ENCODE assay signal across 22 mouse cellular contexts in the genomic region with DNA sequence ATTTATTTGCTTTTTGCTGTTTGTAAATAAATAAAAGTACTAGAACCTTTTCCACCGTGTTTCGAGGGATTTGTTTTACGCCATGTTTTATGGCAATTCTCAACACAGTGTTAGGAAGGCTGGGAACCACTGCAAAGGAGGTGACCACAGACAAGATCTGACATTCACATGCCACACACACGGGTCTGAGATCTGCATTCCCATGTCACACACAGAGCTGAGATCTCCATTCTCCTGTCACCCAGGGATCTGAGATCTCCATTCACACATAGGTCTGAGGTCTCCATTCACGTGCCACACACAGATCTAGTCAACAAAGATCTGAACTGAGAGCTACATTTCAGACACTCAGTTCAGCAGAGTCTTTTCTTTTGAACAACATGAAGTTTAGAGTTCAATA.
DNase-seq lines count a peak whose midpoint lies in the region; ATAC-seq and TF ChIP-seq lines count a peak whose summit lies in the region.
"Had no signal": no experiment of that assay in that cellular context is flagged by ENCODE, and none has a peak within 500 bp of the region (broad histone marks: within the 10 kb centered on the region; RNA-seq: fewer than 3 reads in every experiment).

No protein-coding gene starts in this region.

- 0 out of 4 replicates have a peak, but pooled peaks of 1 of the 2 experiments have one; percentile 19 for TF ChIP-seq EP300 in MEL (IDR thresholded peaks at IDR 0.05; ENCODE audit: low read depth in 1 of 2, low read length in 2 of 2)
- no peak for TF ChIP-seq EP300 in liver, postnatal 0 days (IDR thresholded peaks at IDR 0.05; ENCODE audit: low read depth)

- intact Hi-C loops in heart, postnatal 14 days (cut with DNase I), result no loop called here

- H3K9me3 ChIP-seq in MEL (replicated peaks; ENCODE audit: insufficient read depth, low read length), result no peaks in the 10 kb centered on the region
- H3K9me3 ChIP-seq in liver, embryonic 11.5 days (ENCODE audit: control insufficient read depth, low read length), result no peaks in the 10 kb centered on the region
- H3K9me3 ChIP-seq in liver, postnatal 0 days (ENCODE audit: low read length), result no peaks in the 10 kb centered on the region
- H3K9me3 ChIP-seq in hindbrain, embryonic 10.5 days, result no peaks in the 10 kb centered on the region
- H3K9me3 ChIP-seq: embryonic facial prominence, embryonic 15.5 days; midbrain, embryonic 10.5 days; neural tube, embryonic 13.5 days; stomach, embryonic 15.5 days had no signal

- no peaks in the 10 kb centered on the region for H3K27me3 ChIP-seq in MEL (ENCODE audit: control insufficient read depth in 1 of 2, insufficient read depth in 2 of 2, low read length in 2 of 2)
- no peaks in the 10 kb centered on the region for H3K27me3 ChIP-seq in liver, embryonic 11.5 days (replicated peaks; ENCODE audit: control insufficient read depth, insufficient read depth, low read length)
- no peaks in the 10 kb centered on the region for H3K27me3 ChIP-seq in liver, postnatal 0 days (ENCODE audit: insufficient read depth, low read length)
- H3K27me3 ChIP-seq in hindbrain, embryonic 10.5 days (ENCODE audit: insufficient read depth, poor library complexity, severe bottlenecking), result no peaks in the 10 kb centered on the region
- H3K27me3 ChIP-seq: embryonic facial prominence, embryonic 15.5 days; neural tube, embryonic 13.5 days; stomach, embryonic 15.5 days had no signal

- TF ChIP-seq CTCF in MEL (IDR thresholded peaks at IDR 0.05 in 2 of 3, conservative IDR thresholded peaks at IDR 0.05 in 1 of 3; ENCODE audit: control insufficient read depth in 1 of 3, insufficient read depth in 1 of 3, low read depth in 2 of 3, low read length in 3 of 3, poor library complexity in 1 of 3, severe bottlenecking in 1 of 3), result no peak
- TF ChIP-seq CTCF in liver, postnatal 0 days (IDR thresholded peaks at IDR 0.05; ENCODE audit: low read depth), result no peak

- WGBS in liver, embryonic 11.5 days, result 67% methylated on average over 5 of the region's 5 CpGs
- 63% methylated on average over 5 of the region's 5 CpGs for WGBS in liver, postnatal 0 days (ENCODE audit: insufficient replicate concordance)
- WGBS in hindbrain, embryonic 10.5 days, result 78% methylated on average over 5 of the region's 5 CpGs

- H3K9ac ChIP-seq in MEL (ENCODE audit: control insufficient read depth, low read depth, low read length, poor library complexity, severe bottlenecking), result no peak overlapping the region; the same call in 1 of the 2 replicates
- H3K9ac ChIP-seq in liver, embryonic 11.5 days (ENCODE audit: low read depth, low read length), result peak overlapping the region; percentile 59
- H3K9ac ChIP-seq in liver, postnatal 0 days (replicated peaks), result peak overlapping the region; percentile 39
- H3K9ac ChIP-seq: embryonic facial prominence, embryonic 15.5 days; neural tube, embryonic 13.5 days; stomach, embryonic 15.5 days had no signal

- peak overlapping the region; percentile 22; the same call in 1 of the 2 replicates for H3K27ac ChIP-seq in MEL (ENCODE audit: control insufficient read depth, low read depth, low read length)
- H3K27ac ChIP-seq in liver, embryonic 11.5 days (ENCODE audit: low read depth, low read length), result peak overlapping the region; percentile 78
- H3K27ac ChIP-seq in liver, postnatal 0 days (ENCODE audit: low read depth), result peak overlapping the region; percentile 86
- H3K27ac ChIP-seq in hindbrain, embryonic 10.5 days, result no peak overlapping the region
- H3K27ac ChIP-seq: embryonic facial prominence, embryonic 15.5 days; gastrocnemius, adult 2 months; hindbrain, postnatal 0 days; midbrain, embryonic 10.5 days; neural tube, embryonic 13.5 days; stomach, embryonic 15.5 days had no signal

- no peak for TF ChIP-seq RAD21 in MEL (IDR thresholded peaks at IDR 0.05; ENCODE audit: low read depth, low read length)

- H3K4me3 ChIP-seq in MEL (ENCODE audit: control insufficient read depth in 1 of 2, insufficient read depth in 1 of 2, low read depth in 2 of 2, low read length in 2 of 2), result no peak overlapping the region
- H3K4me3 ChIP-seq in liver, embryonic 11.5 days (ENCODE audit: low read depth, low read length), result peak overlapping the region; percentile 39
- peak overlapping the region; percentile 52 for H3K4me3 ChIP-seq in liver, postnatal 0 days (ENCODE audit: low read depth, low read length)
- H3K4me3 ChIP-seq in hindbrain, embryonic 10.5 days, result no peak overlapping the region
- H3K4me3 ChIP-seq: embryonic facial prominence, embryonic 15.5 days; gastrocnemius, adult 2 months; layer of hippocampus, adult 2 months; midbrain, embryonic 10.5 days; myocyte; neural tube, embryonic 13.5 days; stomach, embryonic 15.5 days had no signal

- no peak for TF ChIP-seq POLR2A in MEL (IDR thresholded peaks at IDR 0.05; ENCODE audit: control insufficient read depth in 1 of 2, insufficient read depth in 1 of 2, low read depth in 1 of 2, low read length in 2 of 2, poor library complexity in 1 of 2)

- peak overlapping the region; percentile 50 for H3K4me2 ChIP-seq in liver, embryonic 11.5 days
- peak overlapping the region; percentile 42 for H3K4me2 ChIP-seq in liver, postnatal 0 days (ENCODE audit: low read depth, low read length)
- H3K4me2 ChIP-seq: embryonic facial prominence, embryonic 15.5 days; heart, embryonic 11.5 days; neural tube, embryonic 13.5 days; stomach, embryonic 15.5 days had no signal

- DNase-seq in MEL (ENCODE audit: low read depth, low spot score), result no peak
- peak; percentile 34 for DNase-seq in c-Kit-negative CD71-positive TER-119-positive erythroid progenitor cells, embryonic 14.5 days (ENCODE audit: low read depth, low spot score)
- DNase-seq in liver, embryonic 11.5 days (ENCODE audit: low spot score), result no peak
- no peak for DNase-seq in liver, postnatal 0 days
- no peak for DNase-seq in cerebellum, postnatal 14 days
- DNase-seq in hindbrain, embryonic 10.5 days (ENCODE audit: low spot score), result no peak
- no peak for DNase-seq in heart, postnatal 14 days
- DNase-seq: adrenal gland, postnatal 14 days; cerebellum, adult 18-20 months; gastrocnemius, adult 2 months; kidney, postnatal 25 days; lung, adult 18-20 months; thymus, postnatal 4 days had no signal

- H3K79me2 ChIP-seq in MEL (ENCODE audit: control insufficient read depth, insufficient read depth, low read length, poor library complexity), result no peaks in the 10 kb centered on the region

- no peak; the same call in 1 of the 2 replicates for ATAC-seq in liver, embryonic 11.5 days (replicated peaks; ENCODE audit: low FRiP score)
- ATAC-seq in liver, postnatal 0 days, result peak; percentile 40
- ATAC-seq: hindbrain, postnatal 0 days; midbrain, embryonic 16.5 days had no signal

- peaks cover 11 to 28% of the 10 kb centered on the region in 2 experiments for H3K4me1 ChIP-seq in MEL (ENCODE audit: control insufficient read depth in 1 of 2, insufficient read depth in 2 of 2, low read length in 2 of 2)
- peaks cover 15% of the 10 kb centered on the region for H3K4me1 ChIP-seq in liver, embryonic 11.5 days (replicated peaks; ENCODE audit: control insufficient read depth, insufficient read depth, low read length)
- peaks cover 17% of the 10 kb centered on the region for H3K4me1 ChIP-seq in liver, postnatal 0 days (ENCODE audit: insufficient read depth)
- H3K4me1 ChIP-seq in hindbrain, embryonic 10.5 days (replicated peaks), result peaks cover 18% of the 10 kb centered on the region

- H3K36me3 ChIP-seq in MEL (ENCODE audit: control insufficient read depth in 1 of 2, insufficient read depth in 2 of 2, low read length in 2 of 2), result peaks cover 0 to 19% of the 10 kb centered on the region in 2 experiments; a peak in 2 of 4 replicates
- no peaks in the 10 kb centered on the region for H3K36me3 ChIP-seq in liver, embryonic 11.5 days (ENCODE audit: control insufficient read depth, insufficient read depth, low read length)
- H3K36me3 ChIP-seq in liver, postnatal 0 days (replicated peaks; ENCODE audit: insufficient read depth, low read length), result peaks cover 23% of the 10 kb centered on the region
- H3K36me3 ChIP-seq in hindbrain, embryonic 10.5 days, result no peaks in the 10 kb centered on the region
- H3K36me3 ChIP-seq: embryonic facial prominence, embryonic 15.5 days; midbrain, embryonic 10.5 days; neural tube, embryonic 13.5 days had no signal

TF ChIP-seq in MEL, 35 proteins besides CTCF, POLR2A, EP300 and RAD21:
- TF ChIP-seq GABPA (IDR thresholded peaks at IDR 0.05; ENCODE audit: low read depth, low read length) (no peak), SIN3A (IDR thresholded peaks at IDR 0.05; ENCODE audit: low read length) (0 out of 2 replicates have a peak, but pooled peaks have one; percentile 9), BHLHE40 (IDR thresholded peaks at IDR 0.05; ENCODE audit: borderline replicate concordance, low read depth, low read length) (0 out of 2 replicates have a peak, but pooled peaks have one; percentile 29)

Comparison
In these comparisons a context has a peak if more than half of its experiments do, and no peak if none do; other contexts are left out.
1. H3K4me3 ChIP-seq: peak in liver, embryonic 11.5 days (single experiment) and liver, postnatal 0 days (single experiment); none in MEL (0 of 2) and hindbrain, embryonic 10.5 days (single experiment).